Mouse (Mus musculus): ENCODE results near the gene A930017K11Rik.

The A930017K11Rik gene

DNA sequence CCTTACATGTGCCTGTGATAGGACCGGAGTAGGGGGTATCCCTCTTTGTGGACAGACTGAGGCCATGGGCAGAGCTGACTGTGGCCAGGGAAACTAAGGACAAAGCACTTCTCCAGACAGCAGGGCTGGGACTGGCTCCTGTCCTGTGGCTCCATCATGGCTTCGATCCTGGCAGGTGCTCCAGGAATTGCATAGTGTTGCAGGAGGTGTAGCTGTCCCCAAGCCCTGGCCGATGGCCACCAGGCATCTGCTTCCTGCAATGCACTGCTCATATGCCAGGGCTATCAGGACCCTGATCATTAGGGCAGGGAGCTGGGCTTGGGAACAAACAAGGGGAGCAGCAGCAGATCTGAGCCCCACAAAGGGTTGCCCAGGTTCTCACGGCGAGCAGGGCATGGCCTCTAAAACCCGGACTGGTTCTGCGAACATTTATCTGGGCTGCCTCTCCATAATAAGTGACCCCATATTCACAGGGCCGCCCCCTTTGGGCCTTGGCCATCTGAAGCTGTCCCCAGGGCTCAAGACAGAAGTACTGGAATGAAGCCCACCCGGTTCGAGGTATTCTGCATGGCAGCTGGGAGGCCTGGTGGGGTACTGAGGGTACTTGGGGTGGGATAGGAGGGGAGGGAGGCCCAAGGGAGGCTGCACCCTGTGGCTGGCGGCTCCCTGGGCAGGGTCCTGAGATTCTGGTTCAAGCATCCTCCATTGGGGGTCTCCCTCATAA is 6.6 kb upstream of the A930017K11Rik start:
- no peak for DNase-seq (ENCODE audit: low spot score in 2 of 2)

DNA sequence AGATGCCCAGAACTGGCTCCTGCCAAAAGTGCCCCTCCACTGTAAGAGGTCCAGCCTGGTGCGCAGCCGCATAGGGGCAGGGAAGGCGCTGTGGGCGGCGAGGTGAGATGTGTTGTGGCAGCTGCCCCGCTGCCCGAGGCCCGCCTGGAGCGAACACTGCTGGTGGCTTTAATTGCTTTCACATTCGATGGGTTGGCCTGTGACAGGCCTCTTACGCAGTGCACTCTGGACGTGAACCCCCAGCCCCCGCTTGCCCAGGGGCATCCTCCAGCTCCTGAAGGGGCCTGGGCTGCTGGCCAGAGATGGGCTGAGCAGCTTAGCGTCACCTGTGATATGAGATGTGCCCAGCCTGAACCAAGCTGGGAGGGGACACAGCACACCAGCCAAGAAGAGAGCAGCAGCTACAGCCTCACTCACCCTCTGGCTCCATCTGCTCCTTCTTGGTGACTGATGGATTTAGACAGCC is 5.3 kb upstream of the A930017K11Rik start:
- no peak for DNase-seq (ENCODE audit: low spot score in 2 of 2)

DNA sequence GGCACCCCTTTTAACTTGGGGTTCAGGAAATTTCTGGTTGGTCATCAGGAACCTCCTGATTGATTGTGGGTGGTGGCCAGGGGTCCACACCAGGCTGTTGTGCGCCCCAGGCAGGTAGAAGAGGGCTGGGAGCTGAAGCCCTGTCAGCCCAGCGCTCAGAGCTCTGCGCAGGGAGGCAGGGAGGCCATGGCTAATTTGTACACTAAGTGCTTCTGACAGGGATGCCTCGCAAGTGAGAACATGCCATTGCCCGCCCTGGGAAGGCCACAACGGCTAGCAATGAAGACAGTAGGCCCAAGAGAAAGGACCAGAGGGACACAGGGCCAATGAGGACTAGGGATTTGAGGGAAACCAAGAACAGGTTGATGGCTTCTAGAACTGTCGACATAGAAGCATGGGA is 4.3 kb upstream of the A930017K11Rik start:
- no peak for DNase-seq (ENCODE audit: low spot score in 2 of 2)

GRCm38 (mm10) chr17:25956201-25956600 is 3.8 kb upstream of the A930017K11Rik start:
- no peak for DNase-seq (ENCODE audit: low spot score in 2 of 2)

DNA sequence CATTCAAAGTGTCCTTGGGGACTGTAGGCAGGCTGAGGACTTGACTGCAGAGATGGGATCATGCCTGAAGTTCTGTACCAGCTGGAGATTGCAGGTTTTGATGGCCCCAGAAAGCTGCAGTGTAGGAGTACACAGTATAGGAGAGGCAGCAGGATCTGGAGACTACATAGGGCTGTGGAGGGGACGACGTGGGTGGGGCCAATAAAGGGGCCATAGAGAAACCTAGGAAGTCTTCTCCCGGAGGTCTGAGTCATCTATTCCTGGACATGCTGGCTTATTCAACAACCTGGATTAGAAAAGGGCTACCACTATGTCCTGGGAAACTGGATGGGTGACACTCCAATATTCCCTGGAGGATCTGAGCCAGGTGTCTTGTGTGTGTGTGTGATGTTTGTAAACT is 3.4 kb upstream of the A930017K11Rik start:
- DNase-seq (ENCODE audit: low spot score in 2 of 2): no peak

GRCm38 (mm10) chr17:25954671-25955070 is 2.3 kb upstream of the A930017K11Rik start:
- DNase-seq (ENCODE audit: low spot score in 2 of 2): no peak

GRCm38 (mm10) chr17:25953161-25953560 is 796 bp upstream of the A930017K11Rik start:
- no peak for DNase-seq (ENCODE audit: low spot score in 2 of 2)

- peak in 1 of 2 experiments; percentile 26 for DNase-seq (ENCODE audit: low spot score in 2 of 2)
Observed at GRCm38 (mm10) chr17:25951225-25951802, 1.1 kb downstream of the A930017K11Rik start.

- no peak for DNase-seq (ENCODE audit: low spot score in 2 of 2)
Observed at GRCm38 (mm10) chr17:25950706-25951105, 1.7 kb downstream of the A930017K11Rik start.

DNA sequence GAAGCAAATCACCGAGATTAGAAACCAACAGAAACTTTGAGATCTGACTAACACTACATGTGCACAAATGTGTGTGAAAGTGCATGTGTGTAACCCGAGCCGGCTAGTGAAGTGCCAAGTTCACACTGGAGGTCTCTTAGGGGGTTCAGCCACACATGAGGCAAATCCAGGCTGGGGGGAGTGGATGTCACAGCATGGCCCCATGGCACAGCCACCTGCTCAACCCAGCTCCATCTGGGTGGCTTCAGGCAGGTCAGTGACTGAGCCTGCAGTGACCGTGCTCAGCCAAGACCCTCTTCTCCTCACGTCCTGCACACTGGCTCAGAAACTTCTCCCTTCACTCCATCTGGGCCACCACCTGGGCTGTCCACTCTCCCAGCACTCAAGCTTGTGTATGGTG is 2.4 kb downstream of the A930017K11Rik start:
- no peak for DNase-seq (ENCODE audit: low spot score in 2 of 2)

GRCm38 (mm10) chr17:25948051-25948450 is 4.3 kb downstream of the A930017K11Rik start:
- no peak for DNase-seq (ENCODE audit: low spot score in 2 of 2)

GRCm38 (mm10) chr17:25947576-25947975 is 4.8 kb downstream of the A930017K11Rik start:
- DNase-seq (ENCODE audit: low spot score in 2 of 2): no peak

DNA sequence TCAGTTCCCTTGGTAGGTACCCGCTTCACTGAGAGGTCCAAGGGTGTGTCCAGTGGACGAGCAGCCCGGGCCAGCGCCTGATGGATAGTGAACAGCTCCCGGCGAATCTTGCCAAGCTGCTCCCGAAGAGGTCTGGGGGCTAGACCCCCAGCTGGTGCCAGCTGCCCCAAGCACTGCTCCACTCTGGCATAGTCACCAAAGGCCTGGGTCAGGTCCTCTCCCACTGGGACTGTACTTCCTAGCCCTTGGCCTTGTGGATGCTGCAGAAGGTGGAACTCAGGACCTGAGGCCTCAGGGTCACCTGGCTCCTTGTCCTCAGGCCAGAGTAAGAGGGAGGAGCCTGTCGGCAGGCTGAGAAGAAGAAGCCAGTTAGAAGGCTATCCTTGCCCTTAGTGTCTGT is 5.5 kb downstream of the A930017K11Rik start:
- no peak for DNase-seq (ENCODE audit: low spot score in 2 of 2)

DNA sequence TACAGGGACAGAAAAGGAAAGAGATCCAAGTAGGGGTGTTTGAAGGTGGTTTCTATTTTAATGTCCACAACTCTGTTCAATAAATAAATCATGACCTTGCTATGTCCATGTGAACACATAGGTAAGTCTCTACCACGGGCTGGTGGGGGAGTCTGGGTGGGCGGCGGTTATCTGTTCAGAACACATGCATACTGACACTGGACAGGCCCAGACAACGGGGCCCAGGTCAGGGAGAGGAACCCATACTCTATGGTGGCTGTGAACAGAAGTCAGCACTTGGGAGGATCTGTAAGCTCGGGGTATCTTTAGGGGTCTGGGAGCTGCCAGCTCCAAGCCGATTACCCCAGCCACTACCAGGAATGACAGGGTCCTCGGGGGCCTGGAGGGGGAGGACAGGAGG is 6.0 kb downstream of the A930017K11Rik start:
- no peak for DNase-seq (ENCODE audit: low spot score in 2 of 2)

- DNase-seq (ENCODE audit: low spot score in 2 of 2): no peak
Observed at GRCm38 (mm10) chr17:25945517-25946155, 6.7 kb downstream of the A930017K11Rik start.

DNA sequence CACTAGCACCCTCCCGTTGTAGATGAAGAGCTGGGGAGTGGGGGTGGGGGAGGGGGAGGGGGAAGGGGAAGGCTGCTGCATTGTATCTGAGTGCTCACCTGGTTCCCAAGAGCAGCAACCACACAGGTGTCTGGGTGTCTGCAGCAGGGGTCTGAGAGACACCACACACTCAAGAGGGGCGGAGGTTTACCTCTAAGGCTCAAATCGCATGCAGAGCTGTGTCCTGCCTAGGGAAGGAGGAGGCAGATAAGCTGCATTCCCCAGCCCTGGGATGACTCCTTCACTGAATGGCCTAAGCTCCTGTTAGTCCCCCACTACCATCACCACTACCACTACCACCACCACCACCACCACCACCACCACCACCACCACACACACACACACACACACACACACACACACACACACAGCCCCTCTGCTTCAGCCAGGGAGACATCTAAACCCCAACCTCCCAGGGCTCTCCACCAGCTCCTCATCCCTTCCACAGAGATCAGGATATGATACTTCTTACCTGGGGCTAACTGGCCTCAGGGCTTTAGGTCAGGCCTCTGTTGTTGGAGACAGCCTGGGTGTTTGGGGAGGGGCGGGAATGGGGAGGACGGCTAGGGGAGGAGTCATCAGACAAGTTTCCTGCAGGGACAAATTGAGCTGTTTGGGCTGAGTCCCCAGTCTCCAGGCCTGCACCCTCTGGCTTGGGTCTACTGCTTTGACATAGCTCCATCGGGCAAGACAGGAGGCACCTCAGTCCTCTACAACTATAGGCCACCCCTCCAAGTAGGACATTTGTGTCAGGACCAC is 7.8 kb downstream of the A930017K11Rik start, which contains the start of the genes Pigq and Nhlrc4:
Gene Pigq (minus strand): TSS at position 571 of the 798 bp plus-strand sequence.
Gene Nhlrc4 (minus strand): TSS at position 596 of the 798 bp plus-strand sequence.
- no peak for DNase-seq (ENCODE audit: low spot score in 2 of 2)

- no peak for DNase-seq (ENCODE audit: low spot score in 2 of 2)
Observed at GRCm38 (mm10) chr17:25943769-25944168, 8.6 kb downstream of the A930017K11Rik start.

DNA sequence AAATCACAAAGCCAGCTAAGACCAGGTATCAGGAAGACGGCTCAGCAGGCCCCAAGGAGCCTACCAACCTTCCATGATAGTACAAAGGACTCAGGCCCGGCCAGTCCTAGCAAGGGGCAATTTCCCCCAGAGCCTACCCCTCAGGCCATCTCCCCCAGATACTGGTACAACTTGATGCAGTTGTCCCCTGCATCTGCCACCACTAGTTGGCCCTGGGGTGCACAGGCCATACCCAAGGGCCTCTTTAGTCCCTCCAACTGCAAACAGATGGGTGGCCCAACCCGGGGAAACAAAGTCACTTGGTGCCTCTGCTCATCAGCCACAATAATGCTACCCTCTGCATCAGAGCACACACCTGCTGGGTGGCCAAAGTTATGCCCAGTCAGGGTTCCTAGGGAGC is 9.1 kb downstream of the A930017K11Rik start:
- DNase-seq (ENCODE audit: low spot score in 2 of 2): no peak

DNA sequence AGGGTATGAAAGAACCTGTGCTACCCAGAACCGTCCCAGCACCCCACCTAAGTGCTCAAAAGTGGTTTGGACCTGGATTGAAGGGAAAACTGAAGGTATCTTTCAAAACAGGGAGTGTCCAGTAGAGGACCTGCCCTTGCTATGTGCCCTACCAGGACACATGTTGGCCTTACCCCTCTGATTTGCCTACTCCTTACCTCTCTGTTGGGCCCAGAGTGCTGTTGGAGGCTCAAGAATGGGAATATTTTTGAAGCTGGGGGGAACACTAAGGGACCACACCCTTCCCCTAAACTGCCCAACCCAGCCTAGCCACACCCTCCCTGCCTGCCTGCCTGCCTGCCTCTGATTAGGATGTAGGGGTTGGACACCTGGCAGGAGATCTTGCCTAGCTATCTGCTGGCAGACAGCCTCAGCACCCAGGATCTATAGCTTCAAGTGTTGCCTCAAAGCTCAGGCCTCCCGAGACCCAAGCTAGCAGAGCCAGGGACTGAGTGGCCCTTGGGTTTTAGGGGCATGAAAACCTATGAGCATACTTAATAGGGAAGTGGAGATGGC is 9.7 kb downstream of the A930017K11Rik start:
- no peak for DNase-seq (ENCODE audit: low spot score in 2 of 2)

- DNase-seq (ENCODE audit: low spot score in 2 of 2): peak; percentile 55 to 78
Observed at GRCm38 (mm10) chr17:25941511-25942241, 10.7 kb downstream of the A930017K11Rik start.

DNA sequence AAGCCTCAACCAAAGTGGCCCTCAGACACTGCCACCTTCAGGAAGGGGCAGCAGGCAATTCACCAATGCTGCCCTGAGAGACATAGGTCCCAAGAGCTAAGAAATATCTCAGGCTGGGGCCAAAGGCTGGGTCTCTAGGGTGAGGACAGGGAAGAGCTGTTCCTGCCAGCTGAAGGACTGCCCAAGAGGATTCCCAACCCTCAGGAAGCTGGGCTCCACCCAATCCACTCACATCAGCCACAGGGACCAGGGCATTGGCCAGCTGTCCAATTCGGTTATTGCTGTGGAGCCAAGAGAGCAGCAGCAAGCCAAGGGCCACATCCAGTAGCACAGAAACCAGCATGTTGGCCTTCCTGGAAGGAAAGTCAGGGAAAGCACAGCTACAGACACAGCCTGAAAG is 17.8 kb downstream of the A930017K11Rik start:
- DNase-seq (ENCODE audit: low spot score in 2 of 2): no peak

Measured in urinary bladder, adult 18-20 months (tissue).